Mouse (Mus musculus) cerebellum, adult 9-10 months (tissue): Measurements from ENCODE around the gene Ano1.
A peak's percentile ranks its signal among the peaks of the same experiment; 100 is the strongest.

Experiments
- DNase-seq: peaks from one replicate; pipeline ENCODE4 v3.0.0; 2022

Gene Ano1

DNA sequence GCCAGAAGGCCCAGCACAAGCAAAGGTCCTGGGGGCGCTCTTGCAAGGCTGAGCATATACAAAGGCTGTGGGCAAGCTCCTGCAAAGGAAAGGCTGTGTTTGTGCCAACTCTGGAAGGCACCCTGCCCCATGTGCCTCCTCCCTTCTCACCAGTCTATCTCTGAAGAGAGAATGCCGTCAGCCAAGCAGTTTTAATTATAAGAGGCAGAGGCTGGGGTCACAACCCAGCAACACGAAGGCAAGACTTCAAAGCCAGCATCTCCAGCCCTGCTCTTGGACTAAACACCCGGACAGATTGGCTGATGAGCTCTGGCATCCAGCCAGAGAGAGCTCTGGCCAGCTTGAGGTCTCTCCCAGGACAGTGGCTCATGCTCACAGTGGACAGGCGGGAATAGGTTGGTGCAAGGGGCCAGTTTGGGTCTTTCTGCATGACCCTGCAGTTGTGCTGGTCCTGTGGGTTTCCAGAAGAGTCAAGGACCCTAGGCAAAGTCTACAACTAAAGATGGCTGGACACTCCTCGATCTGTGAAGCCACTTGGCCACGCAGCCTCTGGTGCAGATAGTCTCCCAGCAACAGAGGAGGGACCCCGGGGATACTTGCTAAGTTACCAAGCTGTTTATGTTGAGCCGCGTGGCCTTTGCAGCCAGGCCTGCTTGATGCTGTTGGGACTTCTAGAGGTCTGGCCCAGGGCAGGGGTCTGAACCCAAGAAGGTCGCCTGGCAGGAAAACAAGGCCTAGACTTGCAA, 12.9 kb upstream of the Ano1 start:
- peak; percentile 81 for DNase-seq

DNA sequence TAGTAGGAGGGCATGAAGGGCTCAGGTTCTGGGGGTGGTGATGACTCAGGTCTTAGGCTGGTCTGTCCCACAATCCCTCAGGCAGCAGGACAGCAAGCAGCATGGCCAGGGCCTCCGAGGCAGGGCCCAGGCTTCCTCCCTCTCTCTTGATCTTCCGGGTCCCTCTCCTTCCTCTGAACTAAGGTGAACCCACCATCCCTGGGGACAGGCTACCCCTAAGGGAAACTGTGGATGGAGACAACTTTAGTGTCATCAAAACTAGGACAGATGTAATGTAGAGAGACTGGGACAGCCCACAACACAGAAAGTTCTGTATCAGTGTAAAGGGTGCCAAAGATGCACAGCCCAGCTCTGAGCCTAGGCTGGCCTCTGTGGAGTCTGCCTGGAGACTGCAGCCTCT, 12.2 kb upstream of the Ano1 start:
- no peak for DNase-seq

DNA sequence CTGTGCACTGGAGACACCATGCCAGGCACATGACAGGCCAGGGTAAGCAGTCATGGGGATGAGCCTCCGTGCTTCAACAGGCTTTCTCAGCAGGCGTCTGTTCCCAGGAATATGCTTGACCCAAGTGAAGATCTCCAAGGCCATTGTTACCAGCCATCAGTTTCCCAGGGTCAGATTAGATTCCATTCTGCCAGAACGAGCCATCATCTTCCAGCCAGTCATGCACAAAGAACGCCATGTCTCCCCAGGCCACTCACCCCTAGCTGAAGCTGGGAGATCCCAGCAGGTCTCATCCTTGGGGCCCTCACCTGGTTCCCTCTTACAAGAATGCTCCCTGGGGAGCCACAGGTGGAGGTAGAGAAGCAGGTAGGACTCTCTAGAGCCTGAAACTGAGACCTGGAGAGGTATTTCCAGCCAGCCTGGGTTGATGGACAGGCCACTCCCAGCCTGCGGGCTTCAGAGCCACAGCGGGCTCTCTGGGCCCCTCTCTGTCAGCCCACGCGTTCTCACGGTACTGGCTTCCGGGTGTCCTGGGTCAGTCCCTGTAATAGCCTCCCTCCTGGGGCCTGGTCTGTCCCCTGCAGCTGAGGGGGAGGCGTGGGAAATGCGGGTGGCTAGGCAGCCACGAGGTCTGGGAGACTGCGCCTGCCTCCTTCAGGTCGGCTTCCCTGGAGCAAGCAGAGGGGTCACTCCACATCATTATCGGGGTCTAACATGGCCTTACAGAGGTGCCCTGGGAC, 10.9 kb upstream of the Ano1 start:
- no peak for DNase-seq

DNA sequence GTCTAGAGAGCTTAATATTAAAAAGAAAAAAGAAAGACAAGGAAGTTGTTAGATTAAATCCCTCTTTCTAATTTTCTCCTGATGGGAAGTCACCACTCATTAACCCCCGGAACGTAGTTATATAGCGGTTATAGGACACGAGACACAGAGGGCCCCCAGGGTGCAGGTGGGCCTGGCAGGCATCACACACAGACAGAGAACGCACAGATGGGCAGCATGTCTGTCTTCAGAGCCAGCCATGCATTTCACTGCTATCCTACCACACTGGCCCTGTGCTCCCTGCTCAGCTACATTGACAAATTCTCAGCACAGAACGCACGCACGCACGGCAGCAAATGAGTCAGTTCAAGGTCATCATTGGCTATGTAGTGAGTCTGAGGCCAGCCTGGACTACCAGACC, 8.5 kb upstream of the Ano1 start:
- DNase-seq: no peak

DNA sequence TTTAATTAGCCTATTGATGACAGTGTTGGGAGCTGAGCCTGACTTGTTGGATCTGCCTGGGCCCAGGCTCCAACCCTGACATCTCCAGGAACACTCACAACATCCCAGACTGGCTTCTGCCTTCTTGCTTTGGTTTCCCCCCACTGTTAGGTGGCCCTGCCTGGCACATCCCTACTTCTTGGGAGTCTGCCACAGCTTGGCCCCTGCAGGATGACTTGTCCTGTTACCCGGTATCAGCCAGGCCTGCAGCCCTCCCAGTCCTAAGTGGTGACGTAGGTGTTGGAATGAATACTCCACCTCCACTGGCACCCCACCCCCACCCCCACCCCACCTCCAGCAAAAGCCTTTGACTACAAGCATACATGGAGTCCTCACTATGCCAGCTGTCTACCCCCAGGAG, 7.7 kb upstream of the Ano1 start:
- DNase-seq: no peak

DNA sequence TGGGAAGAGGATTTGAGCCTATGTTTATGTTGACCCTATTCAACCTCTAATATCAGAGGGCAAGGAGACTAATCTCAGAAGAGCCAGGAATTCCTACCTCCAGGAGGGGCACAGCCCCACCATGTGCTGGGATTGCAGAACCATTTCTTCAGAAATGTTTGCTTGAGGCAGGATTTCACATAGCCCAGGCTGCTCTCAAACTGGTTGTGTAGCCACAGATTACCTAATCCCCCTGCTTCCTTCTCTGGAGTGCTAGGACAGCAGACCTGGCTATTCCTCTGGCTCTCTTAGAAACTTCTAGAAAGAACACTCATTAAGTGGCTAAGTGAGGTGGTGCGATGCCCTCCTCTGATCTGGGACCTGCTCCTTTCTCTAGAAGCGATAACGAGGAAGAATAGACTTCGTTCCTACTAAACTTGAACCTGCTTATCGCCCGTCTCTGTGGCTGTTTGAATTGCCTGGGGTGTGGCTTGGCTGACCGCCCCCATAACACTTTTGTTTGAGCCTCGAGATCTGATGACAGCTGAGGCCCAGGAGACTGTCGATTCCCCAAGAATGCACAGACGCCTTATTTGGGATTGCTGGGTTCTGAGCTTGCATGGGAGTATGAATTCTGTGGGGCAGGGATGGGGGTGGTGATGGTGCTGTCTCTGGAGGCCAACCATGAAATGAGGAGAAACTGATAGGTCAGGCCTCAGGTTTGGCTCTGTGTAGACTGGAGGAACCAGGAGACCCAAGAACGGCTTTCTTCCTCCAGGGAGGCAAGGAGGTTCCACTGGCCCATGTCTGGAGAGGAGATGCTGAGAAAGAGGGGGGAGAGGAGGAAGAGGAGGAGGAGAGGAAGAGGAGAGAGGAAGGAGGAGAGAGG, 4.0 kb upstream of the Ano1 start:
- no peak for DNase-seq

DNA sequence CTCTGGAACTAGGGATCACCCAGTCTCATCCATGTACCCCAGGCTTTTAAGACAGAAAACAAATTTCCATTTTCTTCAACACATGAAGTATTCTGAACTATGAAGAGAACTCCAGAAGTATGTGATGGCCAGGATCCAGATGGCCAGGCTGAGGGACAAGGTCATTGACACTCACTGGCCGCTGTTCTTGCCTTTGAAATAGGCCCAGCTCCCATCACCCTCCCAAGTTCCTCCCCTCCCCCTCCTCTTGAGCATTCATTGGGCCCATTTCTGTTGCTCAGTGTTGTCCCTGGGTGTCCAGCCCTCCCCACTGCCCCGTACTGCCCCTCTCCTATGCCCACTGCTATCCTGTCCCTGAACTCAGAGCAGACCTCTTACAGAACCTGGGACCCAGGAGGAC, 2.9 kb upstream of the Ano1 start:
- no peak for DNase-seq

DNA sequence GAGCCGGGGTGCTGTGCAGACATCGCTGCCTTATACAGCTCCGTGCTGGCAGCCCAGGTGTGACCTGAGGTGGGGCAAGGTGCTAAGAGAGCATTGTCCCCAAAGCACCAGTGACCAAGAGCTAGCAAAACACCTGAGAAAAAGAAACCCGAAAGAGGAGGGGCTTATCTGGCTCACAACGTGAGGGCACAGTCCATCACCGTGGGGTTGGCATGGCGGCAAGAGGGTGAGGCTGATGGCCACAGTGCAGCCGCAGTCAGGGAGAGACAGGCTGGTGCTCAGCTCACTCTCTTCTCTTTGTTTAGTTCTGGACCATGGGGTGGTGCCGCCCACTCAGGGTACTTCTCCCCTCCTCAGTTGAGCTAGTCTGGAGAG, 1.9 kb upstream of the Ano1 start:
- no peak for DNase-seq

DNA sequence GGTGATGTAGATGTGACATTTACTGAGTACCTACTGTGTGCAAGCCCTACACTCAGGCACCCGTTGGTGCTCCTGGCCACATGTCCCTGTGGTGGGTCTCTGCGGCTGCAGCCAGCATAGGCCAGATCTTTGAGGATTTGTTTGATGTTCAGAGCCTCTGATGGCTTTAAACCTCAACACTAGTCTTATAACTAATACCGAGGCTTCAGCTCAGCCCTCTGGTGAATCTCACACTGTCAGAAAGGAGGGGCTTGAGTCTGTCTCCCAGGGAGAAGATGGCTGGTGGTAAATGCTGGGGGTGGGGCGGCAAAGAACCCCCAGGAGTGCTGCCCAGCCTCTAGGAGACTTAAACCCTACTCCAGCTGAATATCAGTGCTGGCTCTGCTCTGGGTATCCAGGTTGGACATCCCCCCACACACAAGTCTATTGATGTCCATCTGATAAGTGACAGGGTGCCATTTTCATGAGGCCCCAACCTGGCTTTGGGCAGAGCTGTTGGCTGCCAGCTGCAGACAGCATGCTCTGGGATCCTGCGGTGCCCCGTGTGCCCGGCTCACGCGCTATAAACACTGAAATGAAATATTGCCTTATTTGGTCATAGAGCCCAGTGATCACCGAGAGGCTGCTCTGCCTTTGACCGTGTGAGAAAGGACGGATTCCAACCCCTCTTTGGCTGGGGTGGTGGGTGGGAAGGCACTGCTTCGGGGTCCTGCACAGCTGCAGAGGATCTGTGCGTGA, 1.3 kb upstream of the Ano1 start:
- DNase-seq: no peak

DNA sequence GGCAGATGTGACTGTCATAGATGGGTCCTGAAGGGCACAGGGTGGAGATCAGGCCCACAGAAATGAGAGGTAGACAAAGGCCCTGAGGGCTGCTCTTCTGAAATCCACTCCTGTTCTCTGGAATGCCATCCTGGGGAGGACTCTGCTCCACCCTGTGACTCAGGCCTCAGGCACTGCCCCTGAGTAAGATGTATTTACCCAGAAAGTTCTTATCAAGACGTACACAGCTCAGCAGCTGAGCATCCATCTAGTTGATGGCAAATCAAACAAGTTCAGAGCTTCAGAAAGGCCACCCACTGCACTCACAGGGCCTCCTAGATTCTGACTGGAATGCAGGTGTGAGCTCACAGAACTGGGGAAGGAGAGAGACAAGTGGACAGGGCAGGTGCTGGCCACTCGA, 4.0 kb downstream of the Ano1 start:
- DNase-seq: no peak

DNA sequence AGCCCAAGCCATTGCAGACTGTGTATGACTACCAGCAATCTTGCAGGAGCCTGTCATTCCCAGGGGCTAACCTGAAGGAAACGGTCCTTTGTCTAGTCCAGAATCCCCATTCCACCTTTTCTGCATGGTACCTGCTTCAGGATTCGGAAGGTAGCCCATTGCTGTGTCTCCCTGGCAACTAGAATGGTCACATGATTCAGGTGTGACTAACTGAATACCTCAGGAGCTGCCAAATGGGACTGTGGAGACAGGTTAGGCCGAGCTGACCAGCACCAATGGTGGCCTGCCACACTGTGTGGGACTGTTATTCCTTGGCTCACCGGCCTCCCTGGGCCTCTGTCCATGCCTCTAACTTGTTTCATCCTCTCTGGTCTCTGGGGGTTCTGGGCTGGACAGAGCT, 5.3 kb downstream of the Ano1 start:
- no peak for DNase-seq

DNA sequence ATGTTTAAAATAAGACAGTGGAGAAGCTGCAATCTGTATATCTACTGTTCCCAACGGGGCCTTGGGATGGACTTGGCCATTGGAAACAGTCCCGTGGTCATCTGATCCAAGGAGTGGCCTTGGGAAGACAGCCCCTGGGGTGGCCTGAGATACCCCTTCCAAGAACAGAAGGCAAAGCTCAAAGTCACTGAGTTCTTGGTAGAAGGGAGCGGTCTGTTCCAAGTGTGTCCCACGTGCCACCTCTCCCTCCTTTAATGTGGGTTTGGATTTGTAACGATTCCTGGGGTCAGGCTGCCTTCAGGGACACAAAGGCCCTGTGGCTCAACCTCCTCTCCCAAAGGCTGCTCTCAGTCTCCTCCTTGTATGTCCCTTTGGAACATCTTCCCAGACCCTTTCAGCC, 7.9 kb downstream of the Ano1 start:
- DNase-seq: no peak

DNA sequence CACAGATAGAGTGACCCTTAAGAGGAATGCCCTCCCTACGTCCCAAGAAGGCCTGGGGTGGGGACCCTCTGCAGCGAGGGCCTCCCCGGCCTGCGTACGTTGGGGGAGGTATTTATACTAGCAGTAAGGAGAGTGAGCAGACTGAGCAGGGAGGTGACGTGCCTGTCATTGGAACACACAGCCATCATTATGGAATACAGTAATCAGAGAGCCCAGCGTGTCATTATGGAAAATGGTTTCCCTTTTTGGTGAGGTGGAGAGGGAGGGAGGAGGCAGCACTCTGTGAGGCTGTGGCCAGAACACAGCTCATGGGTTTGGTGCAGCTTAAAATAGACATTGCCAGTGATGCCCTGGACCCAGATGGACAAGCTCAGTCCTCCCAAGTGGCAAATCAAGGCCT, 11.1 kb downstream of the Ano1 start:
- DNase-seq: no peak

DNA sequence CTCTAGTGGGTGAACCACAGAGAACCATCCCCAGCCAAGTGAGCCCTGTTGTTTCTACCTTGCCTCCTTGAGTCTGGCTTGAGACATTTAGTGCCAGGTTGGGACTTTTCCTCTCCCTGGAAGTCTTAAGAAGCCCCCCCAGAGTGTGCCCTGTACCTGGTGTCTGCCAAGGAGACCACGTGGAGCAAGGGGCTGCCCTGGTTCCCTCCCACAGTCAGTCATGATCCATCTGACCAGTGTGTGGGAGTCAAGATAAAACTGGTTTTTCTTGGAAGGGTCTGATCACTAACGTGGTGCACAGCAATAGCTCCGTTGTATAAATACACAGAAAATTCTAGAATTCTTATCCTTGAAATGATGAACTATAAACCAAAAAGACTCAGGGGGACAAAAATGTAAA, 12.0 kb downstream of the Ano1 start:
- no peak for DNase-seq

DNA sequence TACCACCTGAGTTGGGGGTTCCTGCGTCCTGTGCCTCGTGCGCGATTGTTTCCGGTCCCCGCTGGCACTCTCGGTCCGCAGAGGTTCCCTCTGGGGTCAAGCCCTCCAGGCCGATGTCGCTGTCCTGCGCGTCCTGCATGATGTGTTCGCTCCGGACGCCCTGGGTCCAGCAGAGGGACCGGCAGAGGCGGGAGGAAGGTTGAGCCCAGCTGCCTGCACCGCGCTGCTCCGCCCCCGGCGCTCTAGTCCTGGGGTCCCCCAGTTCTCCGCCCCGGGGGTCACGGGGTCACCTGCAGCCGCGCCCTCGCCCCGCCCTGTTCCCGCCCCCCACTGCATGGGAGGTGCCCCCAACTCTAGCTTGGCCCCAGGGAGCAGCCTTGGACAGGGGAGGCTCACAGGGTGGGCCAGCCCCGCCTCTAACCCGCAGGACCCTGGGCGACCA, 13.4 kb downstream of the Ano1 start:
- DNase-seq: no peak

DNA sequence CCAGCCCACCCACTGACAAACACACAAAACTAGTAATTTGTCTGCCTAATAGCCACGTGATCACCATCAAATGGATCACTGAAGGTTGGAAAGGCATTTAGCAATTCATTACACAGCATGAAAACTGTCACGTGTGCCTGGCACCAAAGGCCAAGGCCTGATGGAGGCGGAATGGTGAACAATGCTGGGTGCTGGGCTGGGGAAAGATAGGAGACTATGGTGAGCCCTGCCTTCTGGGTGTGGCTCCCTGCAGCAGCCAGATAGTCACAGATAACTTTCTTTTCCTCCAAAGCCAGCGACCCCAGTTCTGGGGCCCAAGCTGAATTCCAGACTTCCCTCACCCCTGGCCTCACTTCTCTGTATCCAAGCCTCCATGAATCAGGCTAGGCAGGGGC, 19.9 kb downstream of the Ano1 start:
- no peak for DNase-seq

DNA sequence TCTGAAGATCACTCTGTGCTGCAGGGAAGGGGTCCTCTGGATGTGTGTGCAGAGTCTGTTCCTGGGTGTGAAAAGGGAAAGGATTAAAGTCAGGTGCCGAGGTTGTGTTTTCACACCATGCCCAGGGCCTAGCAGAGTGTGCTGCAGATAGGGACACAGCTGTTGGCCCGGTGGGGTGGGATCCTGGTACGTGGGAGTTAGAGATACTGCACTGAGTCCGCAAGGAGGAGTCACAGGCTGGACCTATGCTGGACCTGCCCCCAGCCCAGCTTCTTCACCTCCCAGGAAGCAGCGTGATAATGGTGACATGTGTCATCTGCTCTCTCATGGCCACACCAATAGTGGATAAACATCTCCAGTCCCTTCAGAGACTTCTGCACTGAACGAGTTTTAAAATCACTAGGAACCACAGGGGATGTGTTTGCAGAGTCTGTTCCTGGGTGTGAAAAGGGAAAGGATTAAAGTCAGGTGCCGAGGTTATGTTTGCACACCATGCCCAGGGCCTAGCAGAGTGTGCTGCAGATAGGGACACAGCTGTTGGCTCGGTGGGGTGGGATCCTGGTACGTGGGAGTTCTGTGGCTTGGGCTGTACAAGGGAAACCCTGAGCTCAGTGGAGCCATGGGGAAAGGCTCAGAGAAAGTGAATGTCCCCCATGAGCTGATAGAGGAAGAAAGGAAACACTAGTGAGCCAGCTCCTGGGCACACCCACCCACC, 20.4 kb downstream of the Ano1 start:
- no peak for DNase-seq

DNA sequence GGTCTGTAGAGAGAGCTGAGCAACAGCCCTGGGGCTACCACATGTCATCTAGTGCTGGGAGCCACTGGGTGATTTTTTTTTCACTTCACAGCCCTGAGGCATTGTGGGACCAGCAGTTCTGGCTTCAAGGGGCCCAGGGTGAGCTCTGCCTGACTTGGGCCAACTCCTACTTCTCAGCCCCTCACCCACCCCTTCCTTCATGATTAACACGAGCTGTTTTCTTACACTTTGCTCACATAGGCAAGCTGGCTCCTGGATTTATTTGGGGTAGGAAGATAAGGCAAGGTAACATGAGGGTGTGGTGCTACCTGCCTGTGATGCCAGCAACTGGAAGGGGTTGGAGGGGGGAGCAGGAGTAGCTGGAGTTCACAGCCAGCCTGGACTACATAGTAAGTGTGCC, 27.5 kb downstream of the Ano1 start:
- DNase-seq: no peak

DNA sequence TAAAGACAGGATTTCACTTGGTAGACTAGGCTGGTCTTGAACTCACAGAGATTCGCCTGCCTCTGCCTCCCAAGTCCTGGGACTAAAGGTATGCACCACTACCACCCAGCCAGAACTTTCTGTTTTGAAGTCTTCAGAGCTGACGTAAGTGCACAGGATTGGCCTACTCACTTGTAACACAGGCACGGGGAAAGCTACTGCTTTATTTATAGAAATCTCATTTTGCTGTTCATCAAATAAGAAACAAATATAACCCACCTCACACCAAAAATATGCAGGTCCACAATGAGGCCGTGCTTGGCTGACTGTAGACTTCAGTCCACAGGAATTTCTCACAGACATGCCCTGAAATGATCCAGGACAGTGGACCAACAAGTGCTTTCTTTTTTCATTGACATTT, 31.8 kb downstream of the Ano1 start:
- DNase-seq: no peak

DNA sequence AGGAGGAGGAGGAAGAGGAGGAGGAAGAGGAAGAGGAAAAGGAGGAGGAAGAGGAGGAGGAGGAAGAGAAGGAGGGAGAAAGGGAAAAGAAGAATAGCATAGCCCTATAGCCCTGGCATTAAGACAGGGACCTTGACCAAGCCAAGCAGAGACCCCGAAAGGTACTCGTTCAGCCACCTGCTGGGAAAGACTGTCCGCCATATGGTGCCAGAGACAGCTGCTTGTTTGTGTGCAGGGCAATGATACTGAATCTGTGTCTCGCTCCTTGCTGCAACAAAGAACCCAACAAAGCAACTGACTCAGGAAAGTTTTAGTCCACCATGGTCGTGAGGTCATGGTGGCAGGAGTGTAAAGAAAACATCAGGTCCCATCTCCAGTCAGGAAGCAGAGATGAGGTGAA, 34.0 kb downstream of the Ano1 start:
- no peak for DNase-seq

DNA sequence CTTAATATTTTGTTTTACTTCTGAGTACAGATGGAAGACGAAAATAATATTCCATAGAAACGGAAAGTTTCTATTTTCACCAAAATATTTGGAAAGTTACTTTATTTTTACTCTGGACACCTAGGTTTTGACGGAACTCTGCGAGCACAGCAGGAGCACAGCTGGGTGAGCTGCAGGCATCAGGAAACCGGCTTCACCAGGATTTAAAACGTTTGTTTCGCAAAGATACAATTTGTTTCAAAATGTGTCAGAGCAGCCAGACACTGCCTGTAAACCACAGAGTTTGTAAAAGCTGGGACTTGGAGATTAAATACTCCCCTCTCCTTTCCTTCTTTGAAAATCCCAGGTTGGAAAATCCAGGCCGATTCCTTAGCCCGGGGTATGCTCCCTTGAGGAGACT, 53.9 kb downstream of the Ano1 start:
- DNase-seq: no peak
